Comparison of ENCODE assay signal across 8 mouse cellular contexts in the genomic region with DNA sequence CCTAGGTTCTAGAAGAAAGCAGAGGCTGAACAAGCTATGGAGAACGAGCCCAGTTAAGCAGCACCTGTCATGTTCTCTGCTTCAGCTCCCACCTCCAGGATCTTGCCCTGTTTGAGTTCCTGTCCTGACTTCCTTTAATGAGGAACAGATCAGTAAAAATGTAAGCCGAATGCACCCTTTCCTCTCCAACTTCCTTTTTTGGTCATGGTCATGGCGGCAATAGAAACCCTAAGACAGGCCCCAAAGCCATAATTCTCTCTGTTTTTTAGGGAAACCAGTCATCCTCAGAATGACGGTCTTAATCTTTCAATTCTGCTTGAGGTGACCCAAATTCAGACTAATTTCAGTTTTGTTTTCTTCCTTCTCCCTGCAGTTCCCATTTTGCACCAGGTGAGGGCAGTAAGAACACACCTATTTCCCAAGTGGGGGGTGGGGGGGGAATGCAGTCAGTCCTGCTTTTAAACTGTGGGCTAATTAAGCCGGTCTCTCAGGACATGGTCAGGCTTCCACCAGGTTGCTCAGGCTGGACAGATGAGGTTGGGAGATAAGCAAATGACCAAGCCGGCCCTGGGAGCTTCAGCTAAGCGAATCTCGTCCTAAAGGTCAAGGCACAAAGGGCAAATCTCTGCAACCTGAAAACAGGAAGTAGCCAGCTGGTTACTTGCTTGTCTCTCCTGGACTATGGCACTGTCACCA. TPM values are rescaled to one million over a fixed set of nuclear protein-coding genes. Genes with fewer than 3 reads are reported as not detected.
DNase-seq lines count a peak whose midpoint lies in the region; ATAC-seq and TF ChIP-seq lines count a peak whose summit lies in the region.

No protein-coding gene starts in this region.

- ATAC-seq in megakaryocyte-erythroid progenitor cell, adult 5-6 weeks (replicated peaks; ENCODE audit: low FRiP score, low TSS enrichment, poor library complexity, severe bottlenecking): peak; percentile 44

- peak; percentile 81 for TF ChIP-seq CTCF in gastrocnemius, adult 2 months (IDR thresholded peaks at IDR 0.05)

- peak; percentile 78 for DNase-seq in adipocyte (ENCODE audit: low spot score)
- peak; percentile 59 to 75 for DNase-seq in cerebellum, postnatal 36 days
- peak; percentile 57 for DNase-seq in gastrocnemius, adult 2 months
- peak; percentile 82 for DNase-seq in hindlimb bud, embryonic 11.5 days (ENCODE audit: extremely low spot score, low read depth, low spot score)
- peak; percentile 42 to 65 for DNase-seq in left cerebral cortex, postnatal 25 days (ENCODE audit: low spot score in 2 of 2)
- peak; percentile 27 for DNase-seq in right cerebral cortex, postnatal 14 days
- DNase-seq in yolk sac, embryonic 10.5 days (ENCODE audit: low spot score): peak; percentile 90

- H3K27ac ChIP-seq in gastrocnemius, adult 2 months: peak overlapping the region; percentile 97

- H3K4me3 ChIP-seq in gastrocnemius, adult 2 months: peak overlapping the region; percentile 67

- intact Hi-C loops in gastrocnemius, adult 2 months (cut with DNase I): loop anchor here (5.0 kb wide), 2 partner anchors 95 to 535 kb away; a partner anchor contains a TSS
- intact Hi-C loops in left cerebral cortex, postnatal 25 days (cut with DNase I): loop anchor here (5.0 kb wide), 3 partner anchors 75 to 145 kb away; a partner anchor contains a TSS

RNA-seq across cellular contexts. Expression of a gene that starts 1.3 kb away (rescaled TPM):
- 100 to 1,000 TPM; 179 to 280 TPM for total RNA-seq in gastrocnemius, adult 2 months (2021)
- 10 to 100 TPM; 89.0 to 91.5 TPM for total RNA-seq in left cerebral cortex, postnatal 25 days (2021)
- 19.3 and 20.2 TPM in 2 replicates for total RNA-seq in megakaryocyte-erythroid progenitor cell, adult 5-6 weeks (2014; fragmentation: Nextera tagmentation)
- total RNA-seq in megakaryocyte-erythroid progenitor cell, adult 5-6 weeks (2017): 7.8 and 8.6 TPM in 2 replicates

RNA-seq across cellular contexts. Expression of a gene that starts 36.1 kb away (rescaled TPM):
- total RNA-seq in gastrocnemius, adult 2 months (2021): 10 to 100 TPM; 17.9 to 19.6 TPM
- total RNA-seq in left cerebral cortex, postnatal 25 days (2021): 10 to 100 TPM; 21.2 to 23.1 TPM
- total RNA-seq in megakaryocyte-erythroid progenitor cell, adult 5-6 weeks (2014; fragmentation: Nextera tagmentation): 35.1 and 35.5 TPM in 2 replicates
- total RNA-seq in megakaryocyte-erythroid progenitor cell, adult 5-6 weeks (2017): 38.0 and 38.4 TPM in 2 replicates

RNA-seq across cellular contexts. Expression of a gene that starts 58.4 kb away (rescaled TPM):
- total RNA-seq in gastrocnemius, adult 2 months (2021): not detected
- total RNA-seq in left cerebral cortex, postnatal 25 days (2021): 1 to 10 TPM; 1.5 to 2.1 TPM
- total RNA-seq in megakaryocyte-erythroid progenitor cell, adult 5-6 weeks (2014; fragmentation: Nextera tagmentation): not detected in 2 replicates
- not detected in 2 replicates for total RNA-seq in megakaryocyte-erythroid progenitor cell, adult 5-6 weeks (2017)

Comparison
In these comparisons a context has a peak if more than half of its experiments do, and no peak if none do; other contexts are left out.
1. Peak in every context shown above with its lines: DNase-seq, ATAC-seq, H3K4me3 ChIP-seq and H3K27ac ChIP-seq.
2. DNase-seq: peak in every context shown above with its lines; median percentile 90 in yolk sac, embryonic 10.5 days; 82 in hindlimb bud, embryonic 11.5 days; 78 in adipocyte; 67 in cerebellum, postnatal 36 days; 57 in gastrocnemius, adult 2 months; 54 in left cerebral cortex, postnatal 25 days; 27 in right cerebral cortex, postnatal 14 days.
3. RNA of a gene that starts 1.3 kb away (total RNA-seq): 179 to 280 TPM in gastrocnemius, adult 2 months and 89.0 to 91.5 TPM in left cerebral cortex, postnatal 25 days; 7.8 to 20.2 TPM in megakaryocyte-erythroid progenitor cell, adult 5-6 weeks; every median in the first group is over 4 times any median in the second.